Comparison of ENCODE assay signal across 9 mouse cellular contexts in genomic region chr1:54912290-54913062, GRCm38 (mm10). TPM values are rescaled to one million over a fixed set of nuclear protein-coding genes. Genes with fewer than 3 reads are reported as not detected.
DNase-seq lines count a peak whose midpoint lies in the region; ATAC-seq lines count a peak whose summit lies in the region.
"Had no signal": no experiment of that assay in that cellular context is flagged by ENCODE, and none has a peak within 500 bp of the region (broad histone marks: within the 10 kb centered on the region; RNA-seq: fewer than 3 reads in every experiment).

No protein-coding gene starts in this region.

- ATAC-seq in lung, embryonic 16.5 days (ENCODE audit: low read depth): peak; percentile 49; the same call in 1 of the 2 replicates
- ATAC-seq in heart, embryonic 11.5 days (replicated peaks; ENCODE audit: insufficient number of reproducible peaks, low FRiP score, low TSS enrichment): 0 out of 2 replicates have a peak, but pooled peaks have one; percentile 20

- WGBS in lung, embryonic 16.5 days: 51% methylated on average over 7 of the region's 7 CpGs
- WGBS in heart, embryonic 11.5 days (ENCODE audit: insufficient replicate concordance): 64% methylated on average over 7 of the region's 7 CpGs

- H3K27me3 ChIP-seq in lung, embryonic 16.5 days (ENCODE audit: control insufficient read depth, insufficient read depth, low read depth, low read length): no peaks in the 10 kb centered on the region
- H3K27me3 ChIP-seq in heart, embryonic 11.5 days (ENCODE audit: control insufficient read depth, insufficient read depth, low read length): no peaks in the 10 kb centered on the region

- no peak overlapping the region for H3K27ac ChIP-seq in lung, embryonic 16.5 days (ENCODE audit: low read length)
- H3K27ac ChIP-seq in heart, embryonic 11.5 days (ENCODE audit: low read depth, low read length): no peak overlapping the region
- H3K27ac ChIP-seq: left cerebral cortex, adult 2 months had no signal

- H3K9me3 ChIP-seq in lung, embryonic 16.5 days (ENCODE audit: control insufficient read depth, low read length): no peaks in the 10 kb centered on the region
- H3K9me3 ChIP-seq in heart, embryonic 11.5 days (replicated peaks; ENCODE audit: control insufficient read depth, low read length): no peaks in the 10 kb centered on the region

- peak; percentile 54 for DNase-seq in adrenal gland, postnatal 10 days
- no peak for DNase-seq in adrenal gland, postnatal 25 days
- no peak for DNase-seq in lung, postnatal 25 days (ENCODE audit: low spot score)
- peak; percentile 25 for DNase-seq in lung, postnatal 14 days
- no peak for DNase-seq in layer of hippocampus, postnatal 10 days (ENCODE audit: low spot score in 2 of 2)
- DNase-seq in right cerebral cortex, adult 18-20 months: no peak

- H3K9ac ChIP-seq in lung, embryonic 16.5 days (ENCODE audit: low read length): no peak overlapping the region
- H3K9ac ChIP-seq in heart, embryonic 11.5 days (ENCODE audit: low read depth, low read length): no peak overlapping the region

- H3K36me3 ChIP-seq in lung, embryonic 16.5 days (ENCODE audit: control insufficient read depth, insufficient read depth, low read length): no peaks in the 10 kb centered on the region
- H3K36me3 ChIP-seq in heart, embryonic 11.5 days (ENCODE audit: control insufficient read depth, insufficient read depth, low read length): no peaks in the 10 kb centered on the region

- H3K4me2 ChIP-seq in lung, embryonic 16.5 days (ENCODE audit: low read depth, low read length): no peak overlapping the region
- H3K4me2 ChIP-seq in heart, embryonic 11.5 days: no peak overlapping the region

- peaks cover 32% of the 10 kb centered on the region for H3K4me1 ChIP-seq in lung, embryonic 16.5 days (replicated peaks; ENCODE audit: control insufficient read depth, insufficient read depth, low read length)
- peaks cover 10% of the 10 kb centered on the region for H3K4me1 ChIP-seq in heart, embryonic 11.5 days (ENCODE audit: control insufficient read depth, insufficient read depth, low read length)

- H3K4me3 ChIP-seq in lung, embryonic 16.5 days (ENCODE audit: low read length): no peak overlapping the region
- no peak overlapping the region for H3K4me3 ChIP-seq in heart, embryonic 11.5 days (ENCODE audit: low read depth, low read length)
- H3K4me3 ChIP-seq: left cerebral cortex, adult 2 months had no signal

RNA-seq across cellular contexts. Expression of gene Ankrd44, which starts 13.7 kb away (rescaled TPM):
- total RNA-seq in adrenal gland, postnatal 10 days (2021): 10 to 100 TPM; 25.7 to 32.1 TPM
- 13.1 and 20.4 TPM in 2 replicates for total RNA-seq in adrenal gland, postnatal 25 days (2021)
- 19.5 and 25.6 TPM in 2 replicates for polyA plus RNA-seq in lung, embryonic 16.5 days (2015; fragmentation: Nextera tagmentation; extraction: Ambion mirVana)
- 11.1 and 14.0 TPM in 2 replicates for polyA plus RNA-seq in heart, embryonic 11.5 days (2014; fragmentation: Nextera tagmentation; extraction: Ambion mirVana)
- total RNA-seq in layer of hippocampus, postnatal 10 days (2021): 10 to 100 TPM; 37.8 to 38.1 TPM

Comparison
In these comparisons a context has a peak if more than half of its experiments do, and no peak if none do; other contexts are left out.
1. DNase-seq: peak in adrenal gland, postnatal 10 days (single experiment) and lung, postnatal 14 days (single experiment); none in adrenal gland, postnatal 25 days (single experiment), lung, postnatal 25 days (single experiment), layer of hippocampus, postnatal 10 days (0 of 2) and right cerebral cortex, adult 18-20 months (single experiment).